Mouse (Mus musculus) heart, embryonic 13.5 days (tissue): ENCODE data around the gene 4930415O20Rik. TPM values are rescaled to one million over a fixed set of nuclear protein-coding genes. Genes with fewer than 3 reads are reported as not detected.
A peak's percentile ranks its signal among the peaks of the same experiment; 100 is the strongest.

ENCODE experiments used
- ATAC-seq: fragments of 200-750 bp; cut with Nextera tagmentation; 2 replicates; pipeline ENCODE4 v1.8.0; 2017; ENCODE audit warnings: moderate TSS enrichment; ENCODE audit not compliant: insufficient number of reproducible peaks, low FRiP score, low TSS enrichment; ENCODE audit errors: extremely low read depth
- H3K27ac ChIP-seq: fragments of 300-500 bp; sonication (generic); replicated peaks from 2 replicates; pipeline ENCODE4 v1.5.1; 2015; ENCODE audit warnings: moderate library complexity, mild to moderate bottlenecking, inconsistent platforms
- H3K27me3 ChIP-seq: fragments of 300-500 bp; sonication (generic); replicated peaks from 2 replicates; pipeline ENCODE4 v1.6.1; 2015; ENCODE audit warnings: mild to moderate bottlenecking, inconsistent platforms
- H3K36me3 ChIP-seq: fragments of 300-500 bp; sonication (generic); 2 replicates; pipeline ENCODE4 v1.6.1; 2015; ENCODE audit warnings: mild to moderate bottlenecking, inconsistent platforms
- H3K4me1 ChIP-seq: fragments of 300-500 bp; sonication (generic); 2 replicates; pipeline ENCODE4 v1.6.1; 2015; ENCODE audit warnings: inconsistent platforms
- H3K4me2 ChIP-seq: fragments of 300-500 bp; sonication (generic); 2 replicates; pipeline ENCODE4 v1.6.1; 2015; ENCODE audit warnings: inconsistent platforms, mild to moderate bottlenecking, moderate library complexity
- H3K4me3 ChIP-seq: fragments of 300-500 bp; sonication (generic); 2 replicates; pipeline ENCODE4 v1.5.1; 2015; ENCODE audit warnings: moderate library complexity, mild to moderate bottlenecking, inconsistent platforms
- H3K9ac ChIP-seq: fragments of 300-500 bp; sonication (generic); 2 replicates; pipeline ENCODE4 v1.6.1; 2015; ENCODE audit warnings: inconsistent platforms, mild to moderate bottlenecking, moderate library complexity
- H3K9me3 ChIP-seq: fragments of 300-500 bp; sonication (generic); 2 replicates; pipeline ENCODE4 v1.6.1; 2016; ENCODE audit warnings: inconsistent platforms
- WGBS: fragments of 180-500 bp; shearing (Covaris S2); methylation state at CpG from one replicate; pipeline ENCODE4 v1.1.7; 2015; ENCODE audit warnings: mixed read lengths; 5-methylcytosine and 5-hydroxymethylcytosine counted together
- polyA plus RNA-seq: library from polyadenylated mRNA; unstranded; fragments of >200 nt; fragmentation: Nextera tagmentation; extraction: Ambion mirVana; gene quantifications from 2 replicates; pipeline ENCODE4 v1.2.1, GENCODE M21; 2015

Gene 4930415O20Rik
- 0.29 and 0.48 TPM in 2 replicates for polyA plus RNA-seq

DNA sequence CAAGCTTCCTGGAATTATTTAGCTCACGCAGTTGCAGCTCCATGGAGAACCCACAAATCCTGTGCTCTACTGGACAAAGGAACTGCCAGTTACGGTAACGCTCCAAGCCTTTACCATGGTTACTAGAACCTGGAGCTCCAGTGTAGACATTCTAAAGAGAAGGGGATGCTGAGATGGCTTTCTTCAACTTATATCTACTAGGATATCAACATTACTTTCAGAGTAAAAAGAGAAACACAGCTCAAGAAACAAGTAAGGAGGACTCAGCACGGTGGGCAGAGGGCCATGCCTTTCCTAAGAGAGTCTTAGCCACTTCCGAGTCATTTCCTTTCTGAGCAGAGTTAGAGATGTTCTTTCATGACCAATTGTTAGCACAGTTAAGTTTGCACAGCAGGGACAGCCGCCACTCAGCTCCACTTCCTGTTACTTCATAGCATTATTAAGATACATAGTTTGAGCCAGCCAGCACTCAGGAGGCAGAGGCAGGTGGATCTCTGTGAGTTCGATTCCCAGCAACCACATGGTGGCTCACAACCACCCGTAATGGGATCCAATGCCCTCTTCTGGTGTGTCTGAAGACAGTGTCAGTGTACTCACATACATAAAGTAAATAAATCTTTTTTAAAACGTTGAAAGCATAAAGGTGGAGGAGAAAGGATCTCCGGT lies at the start of gene 4930415O20Rik, which contains the start of gene Ccnt1:
4930415O20Rik (plus strand) TSS at position 132 of the 666 bp plus-strand sequence.
Ccnt1 (minus strand) TSS at position 51 of the 666 bp plus-strand sequence.
- no peaks in the 10 kb centered on the region for H3K9me3 ChIP-seq
- H3K4me1 ChIP-seq = peaks cover 18% of the 10 kb centered on the region
- no peaks in the 10 kb centered on the region for H3K36me3 ChIP-seq
- H3K9ac ChIP-seq = no peak within 1 kb of the TSS
- WGBS = 71% methylated on average over 10 of the region's 10 CpGs
- no peak for ATAC-seq
- H3K27ac ChIP-seq = no peak within 1 kb of the TSS
- H3K27me3 ChIP-seq = no peaks in the 10 kb centered on the region
- H3K4me2 ChIP-seq = no peak within 1 kb of the TSS
- H3K4me3 ChIP-seq = no peak within 1 kb of the TSS

DNA sequence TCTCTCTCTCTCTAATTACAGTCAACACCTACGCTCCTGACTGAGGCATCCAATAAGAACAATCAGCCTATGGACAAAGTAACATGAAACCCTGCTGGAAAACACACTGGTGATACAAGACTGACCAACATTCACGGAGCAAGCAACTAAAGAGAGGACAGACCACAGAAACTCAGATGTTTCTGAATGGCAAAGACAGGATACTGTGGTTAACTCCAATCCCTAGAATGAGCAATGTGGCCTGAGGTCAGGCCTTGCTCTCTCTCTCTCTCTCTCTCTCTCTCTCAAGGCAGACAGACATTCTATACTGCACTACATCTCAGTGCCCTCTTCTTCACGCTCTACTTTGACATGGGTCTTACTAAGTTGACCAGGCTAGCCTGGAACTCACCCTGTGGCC lies 49.6 kb upstream of the 4930415O20Rik start:
- 88% methylated on average over 3 of the region's 3 CpGs for WGBS
- Histone ChIP-seq H3K27ac (no peak overlapping the region), H3K4me2 (no peak overlapping the region), H3K36me3 (peaks cover 82% of the 10 kb centered on the region), H3K9me3 (no peaks in the 10 kb centered on the region), H3K9ac (no peak overlapping the region), H3K4me1 (0 out of 2 replicates have a peak, but pooled peaks cover 3% of the 10 kb centered on the region), H3K4me3 (no peak overlapping the region), H3K27me3 (no peaks in the 10 kb centered on the region)
- ATAC-seq = no peak

DNA sequence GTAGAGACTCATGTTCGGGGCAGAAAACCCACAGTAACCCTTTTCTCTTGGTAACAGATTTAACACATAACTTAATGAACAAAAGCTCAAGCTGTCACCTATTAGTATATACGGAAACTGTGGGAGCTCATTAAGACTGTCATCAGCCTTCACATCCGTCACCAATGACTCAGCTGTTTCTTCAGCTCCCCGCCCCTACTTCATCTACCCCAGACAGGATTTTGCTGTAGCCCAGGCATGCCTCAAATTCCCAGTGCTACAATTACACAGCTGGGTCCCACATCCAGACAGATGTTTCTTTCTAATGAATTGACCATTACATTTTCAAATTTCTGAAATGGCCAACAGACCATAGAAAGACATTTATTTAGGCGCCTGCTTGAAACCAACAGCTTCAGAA lies 44.7 kb upstream of the 4930415O20Rik start:
- Histone ChIP-seq H3K4me1 (0 out of 2 replicates have a peak, but pooled peaks cover 11% of the 10 kb centered on the region), H3K4me2 (no peak overlapping the region), H3K9ac (no peak overlapping the region), H3K36me3 (peaks cover 99% of the 10 kb centered on the region), H3K27me3 (no peaks in the 10 kb centered on the region), H3K9me3 (no peaks in the 10 kb centered on the region), H3K4me3 (no peak overlapping the region), H3K27ac (no peak overlapping the region)
- ATAC-seq = no peak
- 62% methylated on average over 5 of the region's 5 CpGs for WGBS

DNA sequence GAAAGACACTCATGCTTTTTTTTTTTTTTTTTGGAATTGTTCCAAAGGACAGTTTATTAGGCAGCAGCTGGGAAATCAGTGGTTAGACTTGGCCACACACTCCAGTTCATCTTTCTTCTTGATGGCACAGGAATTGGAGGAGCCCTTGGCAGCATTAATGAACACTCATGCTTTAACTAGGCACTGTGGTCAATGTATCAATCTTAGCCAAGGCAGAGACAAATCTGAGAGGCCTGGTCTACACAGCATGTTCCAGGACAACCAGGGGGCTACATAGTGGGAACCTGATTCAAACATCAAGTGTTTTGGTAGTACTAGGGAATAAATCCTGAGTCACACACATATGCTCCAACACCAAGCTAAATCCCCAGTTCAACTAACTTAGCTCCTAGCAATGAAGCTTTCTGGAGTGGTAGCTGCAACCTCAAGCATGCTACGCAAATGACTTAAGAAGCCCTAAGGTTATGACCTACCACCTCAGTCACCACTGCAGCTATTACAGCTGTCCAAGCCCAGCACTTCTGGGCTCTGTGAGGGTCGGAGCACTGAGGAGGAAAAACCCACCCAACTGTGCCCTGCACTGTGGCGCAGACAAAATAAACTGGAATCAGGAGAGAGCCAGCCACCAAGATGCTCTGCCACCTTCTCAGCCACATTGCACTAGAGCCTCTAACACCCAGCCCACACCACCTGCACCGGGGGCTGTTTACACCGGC lies 43.6 kb upstream of the 4930415O20Rik start:
- Histone ChIP-seq H3K4me1 (peaks cover 20% of the 10 kb centered on the region), H3K9ac (no peak overlapping the region), H3K27ac (no peak overlapping the region), H3K36me3 (peaks cover 97% of the 10 kb centered on the region), H3K9me3 (no peaks in the 10 kb centered on the region), H3K4me2 (no peak overlapping the region), H3K4me3 (no peak overlapping the region), H3K27me3 (no peaks in the 10 kb centered on the region)
- 92% methylated on average over 5 of the region's 5 CpGs for WGBS
- no peak for ATAC-seq

DNA sequence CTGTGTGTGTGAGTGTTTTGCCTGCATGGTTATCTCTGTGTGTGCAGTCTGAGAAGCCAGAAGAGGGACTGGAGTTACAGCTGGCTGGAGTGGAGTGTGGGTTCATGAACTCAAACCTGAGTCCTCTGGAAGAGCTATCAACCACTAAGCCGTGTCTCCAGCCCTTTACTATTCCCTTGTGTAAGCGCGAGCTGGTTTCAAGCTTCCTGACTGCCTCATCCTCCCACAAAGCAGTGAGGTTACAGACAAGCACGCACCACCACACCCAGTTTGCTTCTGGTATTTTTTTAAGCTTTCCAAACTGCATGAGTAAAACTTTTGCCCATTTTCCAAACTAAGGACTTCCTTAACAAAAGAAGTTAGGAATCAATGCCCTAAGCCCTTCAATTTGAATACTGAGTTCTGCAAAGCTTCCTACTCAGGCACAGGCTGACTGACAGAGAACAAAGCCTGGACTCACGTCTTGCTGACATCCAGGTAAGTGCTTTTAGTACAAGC lies 42.7 kb upstream of the 4930415O20Rik start:
- no peak for ATAC-seq
- Histone ChIP-seq H3K9me3 (no peaks in the 10 kb centered on the region), H3K9ac (no peak overlapping the region), H3K36me3 (peaks cover 88% of the 10 kb centered on the region), H3K4me2 (no peak overlapping the region), H3K27ac (no peak overlapping the region), H3K27me3 (no peaks in the 10 kb centered on the region), H3K4me3 (no peak overlapping the region), H3K4me1 (peaks cover 29% of the 10 kb centered on the region)
- WGBS = 82% methylated on average over 5 of the region's 5 CpGs

DNA sequence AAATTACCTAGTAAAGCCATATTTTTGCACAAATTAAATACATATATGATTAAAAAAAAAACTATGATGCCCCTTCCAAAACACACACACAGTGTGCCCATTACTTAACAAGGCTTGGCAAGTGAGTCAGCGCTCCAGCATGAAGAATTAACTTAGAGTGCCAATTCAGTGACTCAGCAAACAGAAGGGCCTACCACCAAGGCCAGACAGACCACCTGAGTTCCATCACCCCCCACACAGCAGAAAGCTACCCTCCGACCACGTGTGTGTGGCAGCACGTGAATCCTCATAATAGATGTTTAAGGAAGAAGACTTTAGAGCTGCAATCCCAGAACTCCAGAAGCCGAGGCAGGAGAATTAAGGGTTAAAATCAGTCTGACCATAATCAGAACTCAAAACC lies 38.5 kb upstream of the 4930415O20Rik start:
- peak overlapping the region; percentile 92 for H3K4me3 ChIP-seq
- no peak overlapping the region; the same call in 1 of the 2 replicates for H3K27ac ChIP-seq
- H3K27me3 ChIP-seq = no peaks in the 10 kb centered on the region
- no peaks in the 10 kb centered on the region for H3K9me3 ChIP-seq
- WGBS = 31% methylated on average over 5 of the region's 5 CpGs
- peak overlapping the region; percentile 93 for H3K4me2 ChIP-seq
- peaks cover 48% of the 10 kb centered on the region for H3K36me3 ChIP-seq
- H3K9ac ChIP-seq = peak overlapping the region; percentile 94
- H3K4me1 ChIP-seq = peaks cover 19% of the 10 kb centered on the region
- ATAC-seq = no peak

DNA sequence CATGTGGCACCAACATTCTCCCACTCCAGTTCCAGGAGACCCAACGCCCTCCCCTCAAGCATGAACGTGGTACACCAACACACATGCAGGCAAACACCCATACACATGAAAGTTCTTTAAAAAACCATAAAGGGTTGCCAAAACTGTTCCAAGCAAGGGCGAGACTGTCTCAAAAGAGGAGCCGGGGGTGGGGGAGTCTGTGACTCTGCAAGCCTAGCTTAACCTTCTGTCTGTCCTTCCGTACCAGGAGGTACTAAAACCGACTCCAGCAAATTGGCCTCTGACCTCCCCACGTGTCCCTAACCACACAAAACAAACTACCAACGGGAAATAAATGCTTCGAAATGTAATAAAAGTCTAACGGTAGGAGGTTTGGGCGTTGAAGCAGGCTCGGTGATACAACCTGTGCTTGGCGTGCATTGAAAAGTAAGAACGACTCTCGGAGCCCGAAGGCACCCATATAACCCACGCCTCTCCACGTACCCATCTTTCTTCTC lies 37.7 kb upstream of the 4930415O20Rik start:
- Histone ChIP-seq H3K36me3 (peaks cover 45% of the 10 kb centered on the region), H3K4me3 (peak overlapping the region; percentile 92), H3K9me3 (no peaks in the 10 kb centered on the region), H3K27me3 (no peaks in the 10 kb centered on the region), H3K4me1 (peaks cover 18% of the 10 kb centered on the region), H3K27ac (peak overlapping the region; percentile 98), H3K9ac (peak overlapping the region; percentile 94), H3K4me2 (peak overlapping the region; percentile 93)
- ATAC-seq = no peak
- WGBS = under 1% methylated on average over 18 of the region's 18 CpGs

DNA sequence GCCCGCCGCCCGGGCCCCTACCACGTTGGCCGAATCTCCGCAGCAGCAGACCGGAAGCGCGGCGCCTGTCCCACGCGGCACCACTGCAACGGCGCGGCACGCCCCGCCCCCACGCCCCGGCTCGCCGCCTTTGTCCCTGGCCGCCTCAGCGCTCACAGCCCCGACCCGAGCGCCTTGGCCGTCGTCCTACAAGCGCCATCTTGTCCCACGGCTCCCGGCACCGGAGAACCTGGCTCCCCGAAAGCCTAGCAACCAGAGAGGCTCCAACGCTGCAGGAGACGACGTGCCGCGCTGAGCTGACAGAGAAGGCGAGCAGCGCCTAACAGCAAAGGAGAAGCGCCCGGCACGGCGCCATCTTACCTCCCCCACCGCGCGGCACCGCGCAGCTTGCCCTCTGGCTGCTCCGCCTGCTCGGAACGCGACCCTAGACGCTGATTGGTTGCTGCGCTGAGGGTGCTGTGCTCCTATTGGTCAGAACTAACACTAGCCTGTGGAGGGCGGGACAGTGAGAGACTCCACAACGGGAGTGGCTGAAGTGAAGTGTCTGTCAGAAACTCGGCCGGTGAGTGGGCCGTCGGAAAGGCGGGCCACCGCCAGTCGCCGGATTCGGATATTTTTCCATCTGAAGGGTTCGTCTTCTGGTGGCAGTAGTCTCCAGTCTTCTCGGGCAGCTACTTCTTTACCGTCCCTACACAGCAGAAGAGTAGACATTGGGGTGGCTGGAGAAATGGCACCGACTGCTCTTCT lies 36.8 kb upstream of the 4930415O20Rik start, which contains the start of gene Kansl2:
Kansl2 (minus strand) TSS at position 384 of the 747 bp plus-strand sequence.
- peaks cover 43% of the 10 kb centered on the region for H3K36me3 ChIP-seq
- H3K4me1 ChIP-seq = peaks cover 18% of the 10 kb centered on the region
- H3K4me2 ChIP-seq = peak within 1 kb of the TSS; percentile 93
- H3K4me3 ChIP-seq = peak within 1 kb of the TSS; percentile 92
- no peaks in the 10 kb centered on the region for H3K27me3 ChIP-seq
- under 1% methylated on average over 69 of the region's 70 CpGs for WGBS
- H3K9me3 ChIP-seq = no peaks in the 10 kb centered on the region
- H3K9ac ChIP-seq = peak within 1 kb of the TSS; percentile 94
- ATAC-seq = peak; percentile 100
- peak within 1 kb of the TSS; percentile 98 for H3K27ac ChIP-seq

DNA sequence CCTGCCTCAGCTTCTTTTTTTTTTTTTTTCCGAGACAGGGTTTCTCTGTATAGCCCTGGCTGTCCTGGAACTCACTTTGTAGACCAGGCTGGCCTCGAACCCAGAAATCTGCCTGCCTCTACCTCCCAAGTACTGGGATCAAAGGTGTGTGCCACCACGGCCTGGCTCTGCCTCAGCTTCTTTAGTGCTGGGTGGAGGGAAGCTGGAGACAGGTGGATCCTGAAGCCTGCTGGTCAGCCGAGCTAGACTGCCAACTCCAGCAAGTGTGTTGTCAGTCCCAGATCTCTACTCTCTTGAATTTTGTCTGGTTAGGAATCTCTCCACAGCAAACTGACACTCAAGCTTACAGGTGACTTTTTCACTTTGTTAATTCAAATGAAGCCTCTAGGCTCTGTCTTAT lies 34.9 kb upstream of the 4930415O20Rik start:
- H3K9ac ChIP-seq = no peak overlapping the region
- H3K36me3 ChIP-seq = peaks cover 38% of the 10 kb centered on the region
- peaks cover 18% of the 10 kb centered on the region for H3K4me1 ChIP-seq
- WGBS = 75% methylated on average over 4 of the region's 4 CpGs
- H3K27ac ChIP-seq = no peak overlapping the region
- H3K27me3 ChIP-seq = no peaks in the 10 kb centered on the region
- no peak overlapping the region for H3K4me3 ChIP-seq
- no peak for ATAC-seq
- no peaks in the 10 kb centered on the region for H3K9me3 ChIP-seq
- H3K4me2 ChIP-seq = no peak overlapping the region

DNA sequence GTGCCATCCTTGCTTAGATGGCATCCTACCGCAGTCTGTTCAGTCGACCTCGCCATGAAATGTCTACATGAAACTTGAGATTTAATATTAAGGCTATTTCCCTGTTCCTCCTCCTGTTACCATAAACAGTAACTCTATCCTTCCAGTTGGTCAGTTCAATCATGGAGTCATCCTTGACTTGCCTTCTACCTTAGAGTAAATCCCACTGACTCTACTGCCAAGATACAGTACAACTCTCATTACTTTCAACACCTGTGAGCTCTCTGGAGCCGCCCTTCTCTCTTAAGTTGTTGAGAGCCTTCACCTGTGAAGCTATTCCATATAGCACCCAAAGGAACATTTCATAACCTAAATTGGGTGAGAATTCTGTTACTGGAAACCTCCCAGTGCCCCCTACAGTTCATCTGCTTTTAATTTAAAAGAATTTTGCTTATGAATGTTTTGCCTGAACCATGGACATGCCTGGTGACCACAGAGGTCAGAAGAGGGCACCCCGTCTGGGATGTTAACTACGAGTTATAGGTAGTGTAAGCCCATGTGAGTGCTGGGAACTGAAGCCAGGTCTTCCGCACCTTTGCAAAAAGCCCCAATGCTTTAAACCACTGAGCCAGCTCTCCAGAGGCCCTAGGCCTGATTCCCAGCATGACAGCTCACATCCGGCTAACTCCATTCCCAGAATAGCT lies 33.8 kb upstream of the 4930415O20Rik start:
- no peak for ATAC-seq
- H3K27me3 ChIP-seq = no peaks in the 10 kb centered on the region

More for the DNA sequence above, 33.8 kb upstream of the 4930415O20Rik start:
- Histone ChIP-seq H3K9ac (no peak overlapping the region), H3K4me3 (no peak overlapping the region), H3K9me3 (no peaks in the 10 kb centered on the region), H3K27ac (no peak overlapping the region), H3K4me1 (peaks cover 12% of the 10 kb centered on the region), H3K36me3 (peaks cover 38% of the 10 kb centered on the region), H3K4me2 (no peak overlapping the region)
- 82% methylated on average over 8 of the region's 8 CpGs for WGBS
